Mouse (Mus musculus): ENCODE measurements around the gene Ccdc177. TPM values are rescaled to one million over a fixed set of nuclear protein-coding genes. Genes with fewer than 3 reads are reported as not detected.

The Ccdc177 gene
- polyA plus RNA-seq, 1 experiment from 2014 or later: 0.04 TPM

- peaks cover 36% of the 10 kb centered on the region for H3K4me1 ChIP-seq
- peak overlapping the region; percentile 98 for H3K4me2 ChIP-seq
- ATAC-seq (ENCODE audit: insufficient number of reproducible peaks, low FRiP score, low TSS enrichment, low read depth): peak; percentile 74; the same call in 1 of the 2 replicates
- no peaks in the 10 kb centered on the region for H3K36me3 ChIP-seq
- H3K27ac ChIP-seq: no peak overlapping the region
- under 1% methylated on average over 108 of the region's 122 CpGs for WGBS
- H3K9me3 ChIP-seq: no peaks in the 10 kb centered on the region
- H3K9ac ChIP-seq: peak overlapping the region; percentile 24
- peaks cover 74% of the 10 kb centered on the region for H3K27me3 ChIP-seq
- peak overlapping the region; percentile 57 for H3K4me3 ChIP-seq
Observed at GRCm38 (mm10) chr12:80757751-80758558, 2.5 kb downstream of the Ccdc177 start.

DNA sequence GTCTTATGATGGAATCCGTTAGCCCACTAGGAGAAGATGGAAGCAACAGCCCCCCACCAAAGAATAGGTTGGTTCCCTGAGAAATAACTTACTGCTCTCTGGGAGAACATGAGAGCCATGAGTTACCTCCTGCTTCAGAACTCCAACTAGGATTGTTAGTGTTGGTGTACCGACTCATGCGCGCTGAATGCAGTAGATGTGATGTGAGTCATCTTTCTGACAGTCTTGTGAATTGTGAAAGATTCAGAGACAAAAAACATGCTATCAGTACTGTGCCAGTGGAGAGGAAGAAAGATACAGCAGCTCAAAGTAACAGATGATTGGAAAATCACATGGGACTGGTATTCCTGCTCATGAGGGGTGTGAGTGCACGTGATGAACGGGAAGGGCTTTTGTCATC lies 8.9 kb downstream of the Ccdc177 start:
- H3K27me3 ChIP-seq: peaks cover 28% of the 10 kb centered on the region
- no peaks in the 10 kb centered on the region for H3K9me3 ChIP-seq
- 89% methylated on average over 6 of the region's 6 CpGs for WGBS
- H3K4me2 ChIP-seq: no peak overlapping the region
- no peak overlapping the region for H3K27ac ChIP-seq
- H3K4me3 ChIP-seq: no peak overlapping the region
- no peaks in the 10 kb centered on the region for H3K36me3 ChIP-seq
- H3K4me1 ChIP-seq: no peaks in the 10 kb centered on the region
- H3K9ac ChIP-seq: no peak overlapping the region
- ATAC-seq (ENCODE audit: insufficient number of reproducible peaks, low FRiP score, low TSS enrichment, low read depth): no peak

DNA sequence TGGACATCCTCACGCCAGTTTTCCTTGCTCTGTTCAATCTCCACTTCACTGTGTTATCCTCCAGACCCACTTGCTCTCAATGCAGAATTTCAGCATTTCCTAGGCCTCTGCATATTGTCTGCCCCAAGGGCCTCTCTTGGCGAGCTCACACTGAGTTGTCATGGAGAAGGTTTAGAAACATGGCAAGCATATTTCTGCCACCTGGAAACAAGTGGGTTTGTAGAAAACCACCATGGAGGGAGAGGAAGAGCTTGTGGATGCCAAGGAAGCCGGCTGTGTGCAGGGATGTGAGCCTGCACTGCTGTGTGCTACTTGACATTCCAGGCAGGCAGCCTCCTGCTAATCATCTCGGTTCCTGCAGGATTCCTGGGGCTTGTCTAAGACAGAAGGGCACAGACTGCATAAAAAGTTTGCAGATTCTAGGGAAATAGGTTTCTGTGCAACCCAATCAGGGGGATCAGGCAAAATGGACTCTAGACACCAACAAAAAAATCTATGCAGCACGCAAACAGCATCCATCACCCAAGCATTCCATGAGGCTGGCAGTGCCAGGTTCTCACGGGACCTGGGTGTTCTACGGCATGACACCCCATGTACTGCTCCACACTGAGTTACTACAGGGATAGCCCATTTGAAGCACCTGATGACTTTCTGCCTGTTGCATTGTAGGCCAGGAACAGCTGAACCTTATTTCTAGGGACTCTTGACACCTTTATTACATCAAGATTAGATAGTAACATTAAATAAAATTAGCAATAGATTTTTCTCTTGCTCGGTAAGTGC lies 14.3 kb downstream of the Ccdc177 start:
- H3K36me3 ChIP-seq: no peaks in the 10 kb centered on the region
- H3K27ac ChIP-seq: no peak overlapping the region
- WGBS: 55% methylated on average over 8 of the region's 8 CpGs
- H3K9ac ChIP-seq: no peak overlapping the region
- H3K9me3 ChIP-seq: no peaks in the 10 kb centered on the region
- no peak overlapping the region for H3K4me3 ChIP-seq
- no peak overlapping the region for H3K4me2 ChIP-seq
- no peak for ATAC-seq (ENCODE audit: insufficient number of reproducible peaks, low FRiP score, low TSS enrichment, low read depth)
- H3K27me3 ChIP-seq: peaks cover 11% of the 10 kb centered on the region
- H3K4me1 ChIP-seq: no peaks in the 10 kb centered on the region

DNA sequence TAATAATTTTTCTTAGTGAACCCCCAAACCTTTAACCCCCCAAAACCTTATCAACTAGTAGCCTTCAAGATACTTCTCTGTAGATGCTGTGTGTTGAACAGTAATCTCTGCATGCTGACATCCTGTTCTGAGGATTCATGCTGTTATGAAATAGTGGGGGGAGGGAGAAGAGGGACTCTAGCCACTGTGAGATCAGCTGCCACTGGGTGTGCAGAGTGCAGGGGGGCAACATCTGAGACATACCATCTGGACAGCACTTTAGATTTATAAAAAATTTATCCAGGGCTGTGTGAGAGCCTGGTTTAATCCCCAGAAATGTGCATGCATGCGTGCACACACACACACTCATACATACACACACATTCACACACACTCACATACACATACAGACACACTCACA lies 15.9 kb downstream of the Ccdc177 start:
- no peak overlapping the region for H3K9ac ChIP-seq
- no peak overlapping the region for H3K27ac ChIP-seq
- no peak for ATAC-seq (ENCODE audit: insufficient number of reproducible peaks, low FRiP score, low TSS enrichment, low read depth)
- H3K27me3 ChIP-seq: peaks cover 15% of the 10 kb centered on the region; the same call in 1 of the 2 replicates
- H3K9me3 ChIP-seq: no peaks in the 10 kb centered on the region
- no peak overlapping the region for H3K4me2 ChIP-seq
- no peaks in the 10 kb centered on the region for H3K36me3 ChIP-seq
- no peaks in the 10 kb centered on the region for H3K4me1 ChIP-seq
- WGBS: 72% methylated on average over 1 of the region's 1 CpGs
- no peak overlapping the region for H3K4me3 ChIP-seq

- ATAC-seq (ENCODE audit: insufficient number of reproducible peaks, low FRiP score, low TSS enrichment, low read depth): no peak
- 31% methylated on average over 9 of the region's 9 CpGs for WGBS
- no peak overlapping the region for H3K4me3 ChIP-seq
- H3K27ac ChIP-seq: no peak overlapping the region
- no peaks in the 10 kb centered on the region for H3K9me3 ChIP-seq
- H3K36me3 ChIP-seq: no peaks in the 10 kb centered on the region
- H3K27me3 ChIP-seq: 0 out of 2 replicates have a peak, but pooled peaks cover 11% of the 10 kb centered on the region
- no peak overlapping the region for H3K4me2 ChIP-seq
- H3K9ac ChIP-seq: no peak overlapping the region
- H3K4me1 ChIP-seq: peaks cover 11% of the 10 kb centered on the region
Observed at GRCm38 (mm10) chr12:80739482-80739881, 21.0 kb downstream of the Ccdc177 start.

DNA sequence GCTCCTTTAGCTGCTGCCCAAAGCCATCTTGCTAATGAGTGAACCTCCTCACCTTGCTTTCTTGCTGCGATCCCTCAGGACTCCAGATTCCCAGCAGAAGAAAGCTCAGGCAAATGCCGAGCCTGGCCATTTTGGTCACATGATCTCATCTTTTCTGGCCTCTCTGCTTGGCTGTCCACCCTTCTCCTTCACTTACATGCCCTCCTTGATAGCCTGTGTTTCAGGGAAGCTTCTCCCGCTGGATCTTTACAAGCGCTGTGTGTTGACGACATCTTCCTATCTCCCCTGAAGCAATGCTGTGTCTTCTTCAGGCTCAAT lies 23.2 kb downstream of the Ccdc177 start:
- 52% methylated on average over 5 of the region's 5 CpGs for WGBS

GRCm38 (mm10) chr12:80736464-80737282 lies 23.8 kb downstream of the Ccdc177 start:
- WGBS: 23% methylated on average over 13 of the region's 13 CpGs
- H3K9me3 ChIP-seq: no peaks in the 10 kb centered on the region
- no peak overlapping the region for H3K27ac ChIP-seq
- ATAC-seq (ENCODE audit: insufficient number of reproducible peaks, low FRiP score, low TSS enrichment, low read depth): no peak
- 0 out of 2 replicates have a peak, but pooled peaks cover 11% of the 10 kb centered on the region for H3K27me3 ChIP-seq
- H3K36me3 ChIP-seq: no peaks in the 10 kb centered on the region
- peak overlapping the region; percentile 8; the same call in 1 of the 2 replicates for H3K4me2 ChIP-seq
- no peak overlapping the region for H3K4me3 ChIP-seq
- H3K4me1 ChIP-seq: peaks cover 11% of the 10 kb centered on the region
- no peak overlapping the region for H3K9ac ChIP-seq

More for the DNA sequence above, 23.2 kb downstream of the Ccdc177 start:
- ATAC-seq (ENCODE audit: insufficient number of reproducible peaks, low FRiP score, low TSS enrichment, low read depth): no peak
- no peaks in the 10 kb centered on the region for H3K36me3 ChIP-seq
- H3K27me3 ChIP-seq: 0 out of 2 replicates have a peak, but pooled peaks cover 11% of the 10 kb centered on the region
- no peak overlapping the region for H3K27ac ChIP-seq
- H3K4me2 ChIP-seq: no peak overlapping the region
- peaks cover 11% of the 10 kb centered on the region for H3K4me1 ChIP-seq
- H3K4me3 ChIP-seq: no peak overlapping the region
- no peak overlapping the region for H3K9ac ChIP-seq
- H3K9me3 ChIP-seq: no peaks in the 10 kb centered on the region

DNA sequence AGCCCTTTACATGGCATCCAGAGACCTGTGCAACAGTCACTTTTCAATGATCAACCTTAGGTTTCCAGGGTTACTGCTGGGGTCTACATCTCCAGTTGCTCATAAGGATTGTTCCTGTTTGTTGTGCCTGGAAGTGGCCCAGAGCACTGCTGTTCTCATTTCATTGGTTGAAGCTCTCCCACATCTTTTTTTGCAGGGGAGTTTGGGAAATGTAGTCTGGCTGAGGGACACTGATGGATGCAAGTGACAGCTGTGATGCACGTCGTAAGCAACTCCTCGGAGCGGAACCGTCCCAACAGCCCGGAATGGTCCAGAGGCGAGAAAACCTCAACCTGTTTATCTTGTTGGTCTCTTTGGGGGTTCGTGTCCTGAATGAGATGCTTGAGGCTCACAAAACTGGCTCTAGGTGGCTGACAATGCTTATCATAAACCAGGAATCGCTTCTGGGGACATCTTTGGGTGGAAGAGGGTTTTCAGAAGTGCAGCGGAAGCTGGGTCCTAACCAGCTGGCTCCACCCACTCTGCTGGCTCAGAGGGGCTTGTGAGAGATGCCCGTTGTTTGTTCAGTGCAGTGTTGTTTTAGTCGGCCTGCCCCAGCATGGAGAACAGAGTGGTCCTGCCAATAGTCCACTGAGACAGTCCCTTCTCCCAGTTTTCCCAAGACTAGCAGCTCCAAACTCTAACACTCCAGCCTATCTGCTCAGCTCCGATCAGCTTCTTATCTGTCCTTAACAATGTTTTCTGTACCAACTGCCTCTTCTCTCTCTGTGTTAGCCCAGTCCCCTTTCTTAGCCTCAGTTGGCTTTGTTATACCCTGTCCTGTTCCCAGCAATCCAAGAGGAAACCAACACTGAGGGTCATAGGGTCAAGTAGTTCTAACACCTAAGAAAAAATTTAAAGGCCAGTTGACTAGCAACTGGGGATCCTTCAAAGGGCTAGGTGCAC lies 25.7 kb downstream of the Ccdc177 start:
- no peak overlapping the region for H3K4me2 ChIP-seq
- H3K36me3 ChIP-seq: no peaks in the 10 kb centered on the region
- WGBS: 62% methylated on average over 13 of the region's 13 CpGs
- H3K4me1 ChIP-seq: peaks cover 11% of the 10 kb centered on the region
- H3K27ac ChIP-seq: no peak overlapping the region
- H3K4me3 ChIP-seq: no peak overlapping the region
- 0 out of 2 replicates have a peak, but pooled peaks cover 7% of the 10 kb centered on the region for H3K27me3 ChIP-seq
- H3K9ac ChIP-seq: no peak overlapping the region
- no peaks in the 10 kb centered on the region for H3K9me3 ChIP-seq
- ATAC-seq (ENCODE audit: insufficient number of reproducible peaks, low FRiP score, low TSS enrichment, low read depth): no peak

GRCm38 (mm10) chr12:80730567-80730966 lies 29.9 kb downstream of the Ccdc177 start:
- no peaks in the 10 kb centered on the region for H3K4me1 ChIP-seq
- no peak overlapping the region for H3K4me3 ChIP-seq
- no peaks in the 10 kb centered on the region for H3K27me3 ChIP-seq
- H3K36me3 ChIP-seq: no peaks in the 10 kb centered on the region
- 0 out of 2 replicates have a peak, but pooled peaks have one; percentile 58 for ATAC-seq (ENCODE audit: insufficient number of reproducible peaks, low FRiP score, low TSS enrichment, low read depth)
- no peaks in the 10 kb centered on the region for H3K9me3 ChIP-seq
- no peak overlapping the region for H3K27ac ChIP-seq
- H3K4me2 ChIP-seq: no peak overlapping the region
- WGBS: 7% methylated on average over 9 of the region's 9 CpGs
- H3K9ac ChIP-seq: no peak overlapping the region

GRCm38 (mm10) chr12:80729758-80730530 lies 30.5 kb downstream of the Ccdc177 start:
- H3K4me3 ChIP-seq: no peak overlapping the region
- H3K9ac ChIP-seq: no peak overlapping the region
- WGBS: 81% methylated on average over 12 of the region's 12 CpGs
- no peaks in the 10 kb centered on the region for H3K9me3 ChIP-seq
- ATAC-seq (ENCODE audit: insufficient number of reproducible peaks, low FRiP score, low TSS enrichment, low read depth): no peak
- H3K4me1 ChIP-seq: no peaks in the 10 kb centered on the region
- no peaks in the 10 kb centered on the region for H3K36me3 ChIP-seq
- H3K27me3 ChIP-seq: no peaks in the 10 kb centered on the region
- no peak overlapping the region for H3K4me2 ChIP-seq
- H3K27ac ChIP-seq: no peak overlapping the region

Data from limb, embryonic 15.5 days (tissue).